Mouse (Mus musculus) small intestine, adult 2 months (tissue): ENCODE data around the gene Pam. TPM values are rescaled to one million over a fixed set of nuclear protein-coding genes. Genes with fewer than 3 reads are reported as not detected.
A peak's percentile ranks its signal among the peaks of the same experiment; 100 is the strongest.
"Not testable (repeated sequence)": the region's sequence is repeated elsewhere in the genome, so short reads cannot be mapped to it uniquely, and the experiment has no call there.

ENCODE experiments used
- H3K27ac ChIP-seq: fragments of 200-500 bp; 2 replicates; pipeline ENCODE4 v1.5.1; 2012; ENCODE audit warnings: low read depth, low read length, control low read depth, inconsistent platforms; ENCODE audit not compliant: insufficient read depth
- H3K27me3 ChIP-seq: fragments of 200-500 bp; 2 replicates; pipeline ENCODE4 v1.6.1; 2012; ENCODE audit warnings: mild to moderate bottlenecking, moderate library complexity, low read length, inconsistent platforms; ENCODE audit not compliant: control insufficient read depth, insufficient read depth
- H3K36me3 ChIP-seq: fragments of 200-500 bp; 2 replicates; pipeline ENCODE4 v1.6.1; 2012; ENCODE audit warnings: mild to moderate bottlenecking, low read length, control low read depth, inconsistent platforms; ENCODE audit not compliant: control insufficient read depth, insufficient read depth
- H3K4me1 ChIP-seq: fragments of 200-500 bp; 2 replicates; pipeline ENCODE4 v1.6.1; 2012; ENCODE audit warnings: low read length, inconsistent platforms, mixed read lengths; ENCODE audit not compliant: control insufficient read depth, insufficient read depth, insufficient read length
- H3K4me3 ChIP-seq: fragments of 200-500 bp; 2 replicates; pipeline ENCODE4 v1.5.1; 2012; ENCODE audit warnings: low read depth, mild to moderate bottlenecking, control low read depth, inconsistent platforms, low read length, moderate library complexity
- CTCF ChIP-seq: fragments of 200-500 bp; IDR thresholded peaks from 2 replicates; pipeline ENCODE4 v1.5.1; 2012; ENCODE audit warnings: low read depth, mild to moderate bottlenecking, control low read depth, inconsistent platforms, low read length, moderate library complexity, mixed read lengths; ENCODE audit not compliant: insufficient replicate concordance, insufficient read length; ENCODE audit errors: extremely low read depth
- POLR2A ChIP-seq: fragments of 200-500 bp; IDR thresholded peaks from 2 replicates; pipeline ENCODE4 v1.6.1; 2012; ENCODE audit warnings: low read depth, mild to moderate bottlenecking, control low read depth, inconsistent platforms, low read length, moderate library complexity
- WGBS: fragments of 180-500 bp; shearing (Covaris S2); methylation state at CpG from one replicate; pipeline ENCODE4 v1.1.7; 2018; 5-methylcytosine and 5-hydroxymethylcytosine counted together
- polyA plus RNA-seq: library from polyadenylated mRNA; depleted of rRNA; stranded (reverse); fragments of >200 nt; gene quantifications from 2 replicates; pipeline ENCODE4 v1.2.3, GENCODE M21; 2012

The Pam gene
- polyA plus RNA-seq, 1 experiment, result 99.5 TPM

- Histone ChIP-seq H3K4me3 (peak overlapping the region; percentile 90), H3K4me1 (peaks cover 5% of the 10 kb centered on the region; the same call in 1 of the 2 replicates), H3K36me3 (no peaks in the 10 kb centered on the region), H3K27me3 (no peaks in the 10 kb centered on the region), H3K27ac (peak overlapping the region; percentile 92)
- under 1% methylated on average over 40 of the region's 40 CpGs for WGBS
- TF ChIP-seq POLR2A (peak; percentile 43; the same call in 1 of the 2 replicates), CTCF (no peak)
Measured at GRCm38 (mm10) chr1:97769294-97769903, 326.0 kb downstream of the Pam start.

- TF ChIP-seq POLR2A, result no peak
- no peaks in the 10 kb centered on the region for H3K27me3 ChIP-seq
- peaks cover 5% of the 10 kb centered on the region; the same call in 1 of the 2 replicates for H3K4me1 ChIP-seq
- peak overlapping the region; percentile 92 for H3K27ac ChIP-seq
- 1% methylated on average over 7 of the region's 7 CpGs for whole genome bisulfite sequencing
- H3K4me3 ChIP-seq, result peak overlapping the region; percentile 90
- no peaks in the 10 kb centered on the region for H3K36me3 ChIP-seq
Measured at GRCm38 (mm10) chr1:97768906-97769293, 326.5 kb downstream of the Pam start.

GRCm38 (mm10) chr1:97768089-97768488 lies 327.4 kb downstream of the Pam start:
- Histone ChIP-seq H3K4me1 (peaks cover 5% of the 10 kb centered on the region; the same call in 1 of the 2 replicates), H3K27me3 (no peaks in the 10 kb centered on the region), H3K4me3 (no peak overlapping the region), H3K36me3 (no peaks in the 10 kb centered on the region; the same call in 1 of the 2 replicates), H3K27ac (no peak overlapping the region)
- TF ChIP-seq POLR2A (no peak), CTCF (no peak)
- 57% methylated on average over 2 of the region's 2 CpGs for WGBS

DNA sequence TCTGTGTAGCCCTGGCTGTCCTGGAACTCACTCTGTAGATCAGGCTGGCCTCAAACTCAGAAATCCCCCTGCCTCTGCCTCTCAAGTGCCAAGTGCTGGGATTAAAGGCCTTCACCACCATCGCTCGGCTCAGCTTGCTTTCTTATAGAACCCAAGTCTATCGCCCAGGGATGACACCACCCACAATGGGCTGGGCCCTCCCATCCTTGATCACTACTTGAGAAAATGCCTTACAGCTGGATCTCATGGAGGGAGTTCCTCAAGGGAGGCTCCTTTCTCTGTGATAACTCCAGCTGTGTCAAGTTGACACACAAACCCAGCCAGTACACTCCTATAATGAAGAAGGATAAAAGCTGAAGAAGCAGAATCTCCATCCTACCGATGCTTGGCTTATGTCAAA lies 329.7 kb downstream of the Pam start:
- WGBS, result 45% methylated on average over 4 of the region's 4 CpGs
- not testable (repeated sequence) for H3K4me1 ChIP-seq, H3K27me3 ChIP-seq, H3K4me3 ChIP-seq, H3K27ac ChIP-seq, H3K36me3 ChIP-seq

- no peak overlapping the region for H3K27ac ChIP-seq
- TF ChIP-seq POLR2A (no peak), CTCF (no peak)
- no peaks in the 10 kb centered on the region for H3K27me3 ChIP-seq
- 89% methylated on average over 6 of the region's 6 CpGs for WGBS
- peaks cover 10% of the 10 kb centered on the region for H3K36me3 ChIP-seq
- no peak overlapping the region for H3K4me3 ChIP-seq
- H3K4me1 ChIP-seq, result peaks cover 2% of the 10 kb centered on the region; the same call in 1 of the 2 replicates
Measured at GRCm38 (mm10) chr1:97761477-97761876, 334.0 kb downstream of the Pam start.

- TF ChIP-seq CTCF, result no peak
- no peak for TF ChIP-seq POLR2A
- H3K36me3 ChIP-seq, result peaks cover 12% of the 10 kb centered on the region
- H3K4me3 ChIP-seq, result no peak overlapping the region
- WGBS, result 57% methylated on average over 7 of the region's 7 CpGs
- H3K27me3 ChIP-seq, result no peaks in the 10 kb centered on the region
- H3K4me1 ChIP-seq, result peaks cover under 1% of the 10 kb centered on the region; the same call in 1 of the 2 replicates
- no peak overlapping the region for H3K27ac ChIP-seq
Measured at GRCm38 (mm10) chr1:97760598-97760997, 334.8 kb downstream of the Pam start.

- no peak for TF ChIP-seq CTCF
- no peak for TF ChIP-seq POLR2A
- no peaks in the 10 kb centered on the region for H3K4me1 ChIP-seq
- no peak overlapping the region for H3K4me3 ChIP-seq
- no peaks in the 10 kb centered on the region for H3K27me3 ChIP-seq
- H3K36me3 ChIP-seq, result peaks cover 19% of the 10 kb centered on the region
- no peak overlapping the region for H3K27ac ChIP-seq
Measured at GRCm38 (mm10) chr1:97759841-97760240, 335.6 kb downstream of the Pam start.

GRCm38 (mm10) chr1:97754392-97754791 lies 341.1 kb downstream of the Pam start:
- TF ChIP-seq POLR2A, result no peak
- TF ChIP-seq CTCF, result no peak
- Histone ChIP-seq H3K36me3 (peaks cover 36% of the 10 kb centered on the region), H3K4me1 (no peaks in the 10 kb centered on the region), H3K27ac (no peak overlapping the region), H3K27me3 (no peaks in the 10 kb centered on the region), H3K4me3 (no peak overlapping the region)
- WGBS, result 84% methylated on average over 4 of the region's 4 CpGs
